Mouse (Mus musculus) adrenal gland, postnatal 14 days (tissue): ENCODE data around the gene Cyp26a1. TPM values are rescaled to one million over a fixed set of nuclear protein-coding genes. Genes with fewer than 3 reads are reported as not detected.
A peak's percentile ranks its signal among the peaks of the same experiment; 100 is the strongest.

Experiments used
- DNase-seq: peaks from one replicate; pipeline ENCODE4 v3.0.0; 2021; ENCODE audit warnings: mixed read lengths
- long read RNA-seq, 2 experiments: library from polyadenylated mRNA; stranded (forward); transcript quantifications; one replicate each; pipeline ENCODE4 v2.0.0; 2021
- total RNA-seq: library from RNA; stranded (reverse); gene quantifications from 2 replicates; pipeline ENCODE4 v1.2.3, GENCODE M21; 2021

The Cyp26a1 gene
- total RNA-seq: not detected in 2 replicates
- long read RNA-seq, experiment 1: 0 reads
- long read RNA-seq, experiment 2: 0 reads

DNA sequence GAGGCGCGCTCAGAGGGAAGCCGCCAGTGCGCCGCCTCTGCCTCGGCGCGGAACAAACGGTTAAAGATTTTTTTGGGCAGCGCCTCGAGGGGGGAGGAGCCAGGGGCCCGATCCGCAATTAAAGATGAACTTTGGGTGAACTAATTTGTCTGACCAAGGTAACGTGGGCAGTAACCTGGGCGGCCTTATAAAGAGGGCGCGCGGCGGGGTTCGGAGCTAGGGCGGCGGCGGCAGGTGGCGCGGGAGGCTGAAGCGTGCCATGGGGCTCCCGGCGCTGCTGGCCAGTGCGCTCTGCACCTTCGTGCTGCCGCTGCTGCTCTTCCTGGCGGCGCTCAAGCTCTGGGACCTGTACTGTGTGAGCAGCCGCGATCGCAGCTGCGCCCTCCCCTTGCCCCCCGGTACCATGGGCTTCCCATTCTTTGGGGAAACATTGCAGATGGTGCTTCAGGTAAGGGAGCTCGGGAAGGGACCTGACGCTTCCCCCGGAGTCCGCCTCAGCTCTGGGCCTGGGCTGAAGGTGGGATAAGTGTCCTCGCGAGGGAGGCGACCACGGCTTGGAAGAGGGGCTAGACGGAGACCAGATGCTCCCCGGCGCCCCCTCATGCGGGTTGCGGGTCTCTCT lies at the start of gene Cyp26a1:
Gene Cyp26a1, plus strand, starts transcription at position 148 of the 622 bp plus-strand sequence.
- no peak for DNase-seq

DNA sequence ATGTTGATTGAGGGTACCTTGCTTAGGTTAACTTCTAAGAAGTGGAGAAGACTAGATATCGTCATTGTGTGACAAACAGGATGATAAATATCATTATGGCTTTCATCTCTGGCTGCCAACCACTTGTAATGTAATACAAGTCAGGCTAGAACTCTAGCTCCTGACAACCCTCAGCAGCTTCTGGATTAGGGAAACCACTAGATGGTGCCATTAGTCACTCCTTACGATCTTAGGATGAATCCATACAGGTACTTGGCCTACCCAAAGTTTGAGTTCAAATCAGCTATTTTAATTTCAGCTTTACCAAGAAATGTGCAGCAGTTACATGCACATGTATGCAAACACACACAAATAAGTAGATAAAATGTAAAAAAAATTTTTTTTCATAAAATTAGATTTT lies 49.6 kb upstream of the Cyp26a1 start:
- DNase-seq: no peak

DNA sequence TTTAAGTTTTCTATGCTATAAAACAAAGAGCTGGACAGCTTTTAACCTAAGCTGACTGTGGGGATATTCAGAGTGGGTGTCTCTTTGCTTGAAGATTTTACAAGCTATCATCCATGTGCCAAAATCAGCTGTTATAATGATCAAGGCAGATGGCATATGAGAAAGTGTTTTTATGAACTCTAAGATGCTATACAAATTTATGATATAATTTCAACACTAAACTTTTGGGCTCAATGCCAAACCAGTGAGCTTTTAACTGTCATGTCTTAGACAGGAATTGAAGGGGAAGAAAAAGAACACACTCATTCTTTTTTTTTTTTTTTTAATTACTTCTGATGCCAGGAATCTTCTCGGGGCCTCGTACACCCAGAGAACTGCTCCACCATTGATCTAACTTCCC lies 47.1 kb upstream of the Cyp26a1 start:
- no peak for DNase-seq

DNA sequence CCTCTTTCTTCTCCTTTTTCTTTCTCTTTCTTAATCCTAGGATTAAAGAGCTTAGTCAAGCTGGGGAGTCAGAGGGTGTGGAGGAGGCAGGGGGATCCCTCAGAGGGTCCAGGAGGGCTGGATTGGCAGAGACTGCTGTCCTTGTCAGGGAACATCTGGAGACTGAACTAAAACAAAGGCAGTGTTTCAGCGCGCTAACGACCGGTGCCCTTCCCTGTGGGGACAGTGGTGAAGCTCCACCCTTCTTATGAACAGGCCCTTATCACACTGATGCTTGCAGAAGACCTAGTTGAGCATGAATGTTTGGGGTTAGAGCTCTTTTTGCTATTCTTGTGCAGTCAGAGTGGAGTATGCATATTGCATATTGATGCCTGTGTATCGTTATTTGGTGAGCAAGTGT lies 43.6 kb upstream of the Cyp26a1 start:
- DNase-seq: no peak

DNA sequence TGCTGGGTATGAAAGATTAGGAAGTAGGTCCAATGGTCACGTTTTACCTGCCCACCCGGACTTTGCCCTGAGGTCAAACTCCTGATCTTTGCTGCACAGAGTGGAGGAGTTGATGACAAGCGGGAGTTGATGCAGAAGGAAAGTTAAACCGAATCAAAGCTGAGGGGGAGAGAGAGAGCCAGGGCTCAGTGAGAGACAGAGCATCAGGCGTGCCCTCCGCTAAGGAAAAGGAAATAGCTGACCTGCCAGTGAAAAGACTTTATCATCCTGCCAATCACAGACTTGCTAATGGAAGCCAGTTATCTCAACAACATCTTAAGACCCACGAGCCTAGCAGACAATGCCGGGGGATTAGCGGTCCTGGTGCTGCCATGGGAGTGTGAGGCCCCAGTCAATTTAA lies 41.2 kb upstream of the Cyp26a1 start:
- no peak for DNase-seq

DNA sequence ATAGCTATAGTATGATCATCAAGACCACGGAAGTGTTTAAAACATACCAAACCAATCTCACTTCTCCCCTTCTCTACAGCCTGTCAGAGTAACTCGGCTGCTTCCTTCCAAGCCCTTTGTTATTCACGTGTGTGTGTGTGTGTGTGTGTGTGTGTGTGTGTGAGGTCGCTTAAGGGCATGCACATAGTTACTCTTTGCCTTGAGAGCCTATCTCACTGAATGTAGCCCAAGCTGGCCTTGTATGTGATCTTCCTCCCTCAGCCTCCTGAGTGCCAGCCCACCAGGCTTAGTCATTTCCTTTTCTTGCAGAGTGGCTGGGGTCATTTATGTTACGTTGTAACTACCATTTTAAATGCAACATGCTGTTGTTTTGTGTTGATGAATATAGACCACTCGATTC lies 32.3 kb upstream of the Cyp26a1 start:
- DNase-seq: no peak

DNA sequence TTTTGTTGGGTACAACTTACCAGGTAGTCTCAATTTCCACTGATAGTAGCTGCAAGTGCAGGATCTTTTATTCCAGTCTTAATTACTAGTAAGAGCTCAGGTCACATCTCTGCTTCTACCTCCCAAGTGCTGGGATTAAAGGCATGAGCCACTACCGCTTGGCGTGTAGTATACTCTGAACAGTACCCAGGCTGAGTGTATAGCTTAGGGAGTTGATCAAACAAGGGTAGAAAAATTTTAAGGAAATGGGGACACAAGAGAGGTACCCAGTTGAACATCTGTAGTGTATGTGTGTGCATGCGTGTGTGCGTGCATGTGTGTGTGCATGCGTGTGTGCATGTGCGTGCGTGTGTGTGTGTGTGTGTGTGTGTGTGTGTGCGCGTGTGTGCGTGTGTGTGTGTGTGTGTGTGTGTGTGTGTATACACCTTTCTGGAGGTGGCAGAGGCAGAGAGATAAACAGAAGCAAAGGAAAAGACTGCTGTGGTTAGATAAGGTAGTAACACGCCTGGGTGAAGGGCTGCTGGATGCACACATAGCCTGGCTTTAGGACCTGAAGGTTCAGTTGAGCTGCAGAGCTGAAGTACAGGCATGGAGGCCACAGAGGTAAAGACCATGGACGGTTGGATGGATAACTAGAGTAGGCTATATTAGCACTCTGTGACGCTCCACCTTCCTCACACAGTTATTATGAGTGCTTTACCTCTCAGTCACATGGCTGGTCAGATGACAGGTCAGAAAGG lies 29.6 kb upstream of the Cyp26a1 start:
- DNase-seq: no peak

DNA sequence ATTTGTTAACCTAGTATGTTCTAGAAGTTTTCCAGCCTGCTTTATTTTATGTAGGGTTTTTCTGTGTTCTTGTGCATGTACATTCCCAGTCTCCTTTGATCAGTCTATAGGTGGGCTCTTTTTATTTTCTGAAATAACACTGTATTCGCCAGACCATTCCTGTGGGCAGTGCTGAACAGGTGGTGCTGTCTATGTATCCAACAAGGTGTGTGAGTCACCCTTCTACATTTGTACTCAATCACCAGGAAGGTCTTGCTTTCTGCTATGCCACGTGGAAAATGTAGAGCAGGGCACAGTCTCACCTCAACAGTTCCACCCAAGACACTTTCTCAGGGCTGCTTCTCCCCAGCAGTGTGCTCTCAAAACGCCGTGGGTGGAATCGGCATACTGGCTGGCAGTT lies 28.9 kb upstream of the Cyp26a1 start:
- no peak for DNase-seq

DNA sequence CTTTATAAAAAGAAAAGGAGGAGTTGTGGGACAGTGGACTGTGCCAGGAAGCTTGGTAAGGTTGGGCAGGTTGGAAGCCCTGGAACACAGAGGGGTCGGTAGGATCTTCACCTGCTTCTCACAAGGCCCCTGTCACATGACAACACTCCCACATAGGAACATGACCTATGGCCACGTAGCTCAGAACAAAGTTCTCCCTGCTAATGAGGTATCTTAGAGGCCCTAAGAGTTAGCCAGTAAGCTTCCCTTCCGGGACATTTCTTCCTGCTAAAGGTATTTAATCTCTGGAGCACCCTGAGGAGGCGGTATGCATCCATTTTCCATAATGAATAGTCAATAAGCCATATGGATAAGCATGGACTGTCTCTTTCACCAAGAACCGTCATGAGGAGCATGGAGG lies 28.1 kb upstream of the Cyp26a1 start:
- no peak for DNase-seq

DNA sequence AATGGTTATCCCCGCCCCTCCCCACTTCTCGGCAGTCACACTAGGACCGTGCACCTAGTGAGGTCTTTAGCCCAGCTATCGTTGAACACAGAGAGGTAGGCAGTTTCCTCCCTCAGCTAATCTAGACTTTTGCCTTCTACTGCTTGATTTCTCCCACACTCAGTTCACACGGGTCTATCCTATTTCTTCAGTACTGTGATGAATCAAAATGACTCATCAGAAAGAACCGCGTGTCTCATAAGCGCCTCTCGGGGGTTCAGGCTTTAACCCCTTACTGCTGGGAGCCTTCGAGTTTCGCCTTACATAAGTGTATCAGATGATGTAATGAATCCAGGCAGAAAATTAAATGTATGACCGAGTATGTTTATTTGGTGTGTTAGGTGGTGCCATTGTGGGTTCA lies 24.2 kb upstream of the Cyp26a1 start:
- DNase-seq: peak; percentile 22

DNA sequence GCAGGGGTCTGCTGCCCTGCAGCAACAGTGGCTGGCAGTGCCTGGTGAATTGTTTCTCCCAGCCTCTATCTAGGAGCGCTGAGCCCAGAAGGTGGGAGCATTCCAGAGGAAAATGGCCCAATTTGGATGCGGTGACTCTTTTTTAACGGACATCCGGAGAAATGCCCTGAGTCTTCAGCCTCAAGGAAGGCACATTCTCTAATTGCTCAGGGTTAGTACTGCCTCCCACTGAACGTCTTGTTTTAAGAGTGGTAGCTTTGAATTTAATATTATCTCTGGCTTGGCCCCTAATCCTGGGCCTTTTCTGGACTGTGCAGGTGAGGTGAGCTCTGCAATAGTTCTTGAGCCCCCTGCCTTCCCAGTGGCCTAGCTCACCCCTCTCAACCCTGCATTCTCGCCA lies 12.3 kb upstream of the Cyp26a1 start, which contains the start of gene Cyp26c1:
Gene Cyp26c1, plus strand, starts transcription at position 301 of the 400 bp plus-strand sequence.
- no peak for DNase-seq

DNA sequence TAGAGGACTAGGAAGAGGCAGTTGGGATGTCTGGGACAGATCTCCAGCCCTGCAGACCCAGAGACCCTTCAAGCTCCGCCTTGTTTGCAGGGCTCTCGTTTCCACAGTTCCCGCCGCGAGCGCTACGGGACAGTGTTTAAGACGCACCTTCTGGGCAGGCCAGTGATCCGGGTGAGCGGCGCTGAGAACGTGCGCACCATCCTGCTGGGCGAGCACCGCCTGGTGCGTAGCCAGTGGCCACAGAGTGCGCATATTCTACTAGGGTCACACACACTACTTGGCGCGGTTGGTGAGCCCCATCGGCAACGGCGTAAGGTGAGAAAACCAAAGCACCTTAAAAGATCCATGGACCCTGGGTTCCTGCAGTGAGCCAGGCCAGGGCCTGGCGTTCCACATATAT lies 11.3 kb upstream of the Cyp26a1 start:
- DNase-seq: no peak

DNA sequence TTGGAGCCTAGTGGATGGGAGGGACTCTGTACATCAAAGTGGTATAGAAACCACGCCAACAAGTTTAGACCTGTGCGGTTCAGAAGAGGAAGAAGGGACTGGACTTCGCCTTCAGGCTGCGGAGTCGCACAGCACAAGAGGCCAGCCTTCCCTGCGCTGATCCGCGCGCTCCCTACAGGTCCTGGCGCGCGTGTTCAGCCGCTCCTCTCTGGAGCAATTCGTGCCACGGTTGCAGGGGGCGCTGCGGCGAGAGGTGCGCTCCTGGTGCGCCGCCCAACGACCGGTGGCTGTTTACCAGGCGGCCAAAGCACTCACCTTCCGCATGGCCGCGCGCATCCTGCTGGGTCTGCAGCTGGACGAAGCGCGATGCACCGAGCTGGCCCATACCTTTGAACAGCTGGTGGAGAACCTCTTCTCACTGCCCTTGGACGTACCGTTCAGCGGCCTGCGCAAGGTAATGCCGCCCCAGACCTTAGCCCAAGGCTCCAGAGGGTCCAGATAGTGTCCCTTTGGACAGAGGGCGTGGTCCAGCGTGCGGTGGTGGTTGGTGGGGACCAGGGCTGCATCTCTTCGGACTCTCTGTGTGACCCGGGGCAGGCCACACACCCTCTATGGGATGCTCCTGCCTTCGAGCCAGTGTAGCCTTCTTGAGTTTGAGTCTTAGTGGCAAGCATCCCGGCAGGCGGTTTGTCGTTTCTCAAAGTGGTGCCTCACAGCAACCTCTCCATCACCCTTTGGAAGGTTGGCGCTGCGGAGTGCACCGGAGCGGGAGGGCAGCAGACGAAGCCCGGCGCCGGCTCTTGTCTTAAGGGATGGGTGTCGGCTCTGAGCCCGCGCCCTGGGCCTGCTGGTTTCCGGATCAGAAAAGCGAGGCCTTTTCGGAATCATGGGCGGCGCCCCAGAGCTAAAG lies 10.4 kb upstream of the Cyp26a1 start:
- peak; percentile 56 for DNase-seq

DNA sequence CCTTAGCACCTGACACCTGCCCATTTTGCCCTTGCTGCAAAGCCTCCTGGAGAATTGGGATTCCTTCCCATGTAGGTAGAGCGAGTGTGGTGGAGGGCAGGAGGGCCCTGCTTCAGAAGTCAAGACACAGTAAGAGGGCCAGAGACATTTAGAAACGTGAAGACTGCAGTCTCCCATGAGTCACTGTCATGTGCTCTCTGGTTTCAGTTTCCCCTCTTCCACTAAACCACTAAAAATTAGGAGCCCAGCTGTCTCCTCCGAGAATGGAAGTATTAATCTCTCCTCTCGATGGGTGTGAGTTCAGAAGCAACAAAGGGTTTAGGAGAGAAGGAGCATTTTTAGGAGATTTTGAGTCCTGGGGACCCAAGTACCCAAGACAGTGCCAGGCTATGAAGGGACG lies 8.1 kb upstream of the Cyp26a1 start:
- no peak for DNase-seq

DNA sequence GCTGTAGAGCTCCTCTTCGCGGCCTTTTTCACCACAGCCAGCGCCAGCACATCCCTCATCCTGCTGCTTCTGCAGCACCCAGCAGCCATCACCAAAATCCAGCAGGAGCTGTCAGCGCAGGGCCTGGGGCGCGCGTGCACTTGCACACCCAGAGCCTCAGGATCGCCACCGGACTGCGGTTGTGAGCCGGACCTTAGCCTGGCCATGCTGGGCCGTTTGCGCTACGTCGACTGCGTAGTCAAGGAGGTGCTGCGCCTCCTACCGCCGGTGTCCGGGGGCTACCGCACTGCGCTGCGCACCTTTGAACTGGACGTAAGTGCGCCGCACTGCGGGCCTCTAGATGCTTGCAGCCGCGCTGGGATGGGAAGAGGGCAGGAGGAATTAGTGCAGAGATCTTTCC lies 6.9 kb upstream of the Cyp26a1 start:
- DNase-seq: peak; percentile 47

DNA sequence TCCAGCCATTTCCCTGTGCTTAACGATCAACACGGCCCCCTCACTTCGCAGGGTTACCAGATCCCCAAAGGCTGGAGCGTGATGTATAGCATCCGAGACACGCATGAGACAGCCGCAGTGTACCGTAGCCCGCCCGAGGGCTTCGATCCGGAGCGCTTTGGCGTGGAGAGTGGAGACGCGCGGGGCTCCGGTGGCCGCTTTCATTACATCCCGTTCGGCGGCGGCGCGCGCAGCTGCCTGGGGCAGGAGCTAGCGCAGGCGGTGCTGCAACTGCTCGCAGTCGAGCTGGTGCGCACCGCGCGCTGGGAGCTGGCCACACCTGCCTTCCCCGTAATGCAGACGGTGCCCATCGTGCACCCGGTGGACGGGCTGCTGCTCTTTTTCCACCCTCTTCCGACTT lies 4.7 kb upstream of the Cyp26a1 start:
- DNase-seq: peak; percentile 52

DNA sequence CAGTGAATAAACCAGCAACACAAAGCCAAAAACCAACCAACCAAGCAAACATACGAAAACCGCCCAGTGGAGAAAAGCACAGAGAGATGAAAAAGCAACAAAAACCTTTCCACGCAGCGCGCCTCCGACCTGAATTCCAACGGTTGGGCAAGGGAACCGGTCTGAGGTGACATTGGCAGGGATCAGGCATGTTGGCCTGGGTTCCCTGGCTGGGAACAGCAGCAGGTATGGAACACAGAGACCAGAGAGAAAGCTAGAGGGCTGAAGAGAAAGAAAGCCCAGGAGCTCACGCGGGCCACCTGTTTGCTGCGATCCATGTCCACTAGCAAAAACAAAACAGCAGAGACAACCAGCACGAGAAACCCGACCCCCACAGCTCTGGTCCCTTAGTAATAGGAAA lies 2.5 kb upstream of the Cyp26a1 start:
- DNase-seq: no peak

DNA sequence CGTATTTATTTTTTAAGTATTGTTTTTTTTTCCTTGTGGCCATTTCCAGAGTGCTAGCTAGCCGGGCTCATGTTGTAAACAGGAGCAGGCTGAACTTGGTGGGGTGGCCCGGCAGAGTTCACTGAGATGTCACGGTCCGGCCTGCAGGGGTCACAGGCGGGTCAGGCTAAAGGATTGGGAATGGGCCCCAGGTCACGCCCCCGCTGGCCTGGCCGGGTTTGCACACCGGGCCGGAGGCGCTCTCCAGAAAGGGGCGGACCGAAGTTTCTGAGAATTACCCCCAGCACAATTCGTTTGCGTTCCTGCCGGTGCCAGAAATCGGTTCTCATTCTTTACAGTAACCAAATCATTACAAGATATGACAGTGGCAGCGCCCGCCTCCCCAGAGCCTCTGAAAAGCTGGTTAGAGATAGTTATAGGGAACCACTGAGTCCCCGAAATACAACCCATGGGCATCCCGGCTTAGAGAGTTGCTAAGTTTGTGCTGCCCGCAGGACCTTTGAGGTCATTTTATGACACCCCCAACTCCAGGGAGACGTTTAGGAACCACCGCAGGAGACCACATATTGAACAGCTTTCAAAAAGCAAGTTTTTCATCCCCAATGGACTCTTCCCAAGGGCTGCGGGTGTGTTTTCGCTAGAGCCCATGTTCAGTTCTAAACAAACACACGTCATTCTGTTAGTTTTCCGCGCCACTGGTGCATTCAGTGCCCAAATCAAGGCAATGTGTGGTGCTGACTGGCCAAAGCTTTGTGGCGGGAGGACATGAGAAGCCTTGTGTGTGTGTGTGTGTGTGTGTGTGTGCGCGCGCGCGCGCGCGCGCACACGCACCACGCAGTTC lies 1.6 kb upstream of the Cyp26a1 start:
- DNase-seq: no peak

DNA sequence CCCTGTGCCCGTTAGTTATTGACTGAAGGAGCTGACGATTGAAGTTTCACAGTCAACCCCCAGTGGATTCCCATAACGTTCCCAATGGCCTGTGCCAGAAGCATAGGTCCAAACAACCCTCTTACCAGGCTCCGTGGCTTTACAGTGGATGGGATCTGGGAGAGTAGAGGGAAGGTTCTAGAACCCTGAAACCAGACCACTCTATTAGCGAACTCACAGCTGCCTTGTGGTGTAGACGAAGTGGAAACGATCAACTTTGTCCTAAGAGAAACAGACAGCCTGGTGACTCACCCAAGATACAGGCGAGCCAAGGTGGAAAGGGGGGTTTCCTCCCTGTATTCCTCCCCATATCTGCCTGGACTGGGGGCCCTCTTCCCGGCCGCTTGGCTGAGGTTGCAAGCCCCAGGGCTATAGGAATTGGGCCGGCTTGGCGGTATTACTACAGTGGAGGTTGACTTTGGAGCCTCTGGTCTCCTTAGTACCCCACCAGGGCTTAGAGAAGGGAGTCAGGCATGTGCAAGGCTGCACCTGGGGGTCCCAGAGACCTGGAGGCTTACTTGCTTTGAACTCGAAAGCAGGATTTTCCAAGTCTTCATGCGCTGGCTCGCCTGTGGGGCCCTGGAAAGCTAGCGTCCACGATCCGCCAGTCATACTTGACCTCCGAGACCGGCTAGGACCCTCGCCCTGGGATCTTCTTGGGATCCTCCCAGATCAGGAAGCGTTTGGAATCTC lies 829 bp upstream of the Cyp26a1 start:
- DNase-seq: no peak

DNA sequence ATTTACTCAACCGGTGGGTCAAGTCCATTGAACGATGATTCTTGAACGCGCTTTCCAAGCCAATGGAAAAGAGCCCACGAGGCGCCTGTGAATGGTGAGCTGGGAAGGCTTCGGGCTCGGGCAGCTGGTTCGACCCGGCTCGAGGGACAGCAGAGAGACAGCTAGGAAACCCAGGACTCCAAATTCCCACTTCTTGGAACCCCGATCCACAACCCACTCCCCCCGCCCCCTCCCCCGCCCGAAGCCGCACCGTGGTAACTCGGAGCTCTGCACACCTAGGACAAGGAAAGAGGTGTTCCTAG lies 312 bp upstream of the Cyp26a1 start:
- no peak for DNase-seq
